Mouse (Mus musculus) large intestine, adult 2 months (tissue): ENCODE measurements around the gene Fbxo21. TPM values are rescaled to one million over a fixed set of nuclear protein-coding genes. Genes with fewer than 3 reads are reported as not detected.

Source experiments
- polyA plus RNA-seq: library from polyadenylated mRNA; depleted of rRNA; stranded (reverse); fragments of >200 nt; gene quantifications from 2 replicates; pipeline ENCODE4 v1.2.3, GENCODE M21; 2012; rRNA removed

Gene Fbxo21
- polyA plus RNA-seq, 1 experiment: 10.6 TPM

Other genes starting within 250 kb of the Fbxo21 start
- 0.58 and 0.93 TPM in 2 replicates for gene Nos1, start 195.7 kb upstream of the Fbxo21 start, polyA plus RNA-seq
- 4.8 and 5.5 TPM in 2 replicates for gene Tesc, start 51.0 kb downstream of the Fbxo21 start, polyA plus RNA-seq
- gene Fbxw8, start 178.7 kb downstream of the Fbxo21 start, polyA plus RNA-seq: 29.4 and 32.7 TPM in 2 replicates
- gene Hrk, start 187.9 kb downstream of the Fbxo21 start, polyA plus RNA-seq: not detected in 2 replicates